Mouse (Mus musculus) layer of hippocampus, postnatal 10 days (tissue): ENCODE results near the gene Tmem200b. TPM values are rescaled to one million over a fixed set of nuclear protein-coding genes. Genes with fewer than 3 reads are reported as not detected.

Experiments
- DNase-seq, 2 experiments: peaks; one replicate each; pipeline ENCODE4 v3.0.0; 2021; ENCODE audit warnings: low spot score in 2 of 2
- long read RNA-seq: library from polyadenylated mRNA; stranded (forward); transcript quantifications from one replicate; pipeline ENCODE4 v2.0.0, GENCODE M21; 2023
- total RNA-seq, 2 experiments: library from RNA; stranded (reverse); gene quantifications; 2 replicates each; pipeline ENCODE4 v1.2.3; 2021

Tmem200b gene
- total RNA-seq: 1 to 10 TPM; 1.8 to 2.4 TPM
- long read RNA-seq, partial matches to known transcripts: 0 of 1 reads
- long read RNA-seq, other reads (novel, unspliced or antisense): 1 of 1 reads

- no peak for DNase-seq
Observed at GRCm38 (mm10) chr4:131921461-131922346, at the start of gene Tmem200b. Gene Tmem200b, plus strand, starts transcription at chr4:131921771.

GRCm38 (mm10) chr4:131872672-131873292 lies 48.8 kb upstream of the Tmem200b start:
- DNase-seq: no peak

- DNase-seq: peak; percentile 85 to 94
Observed at GRCm38 (mm10) chr4:131873293-131874168, 48.0 kb upstream of the Tmem200b start, which contains the start of gene Srsf4. Gene Srsf4, plus strand, starts transcription at chr4:131873617.

- peak; percentile 20 to 21 for DNase-seq
Observed at GRCm38 (mm10) chr4:131874169-131874536, 47.4 kb upstream of the Tmem200b start.

- DNase-seq: no peak
Observed at GRCm38 (mm10) chr4:131874567-131874966, 47.0 kb upstream of the Tmem200b start.

- DNase-seq: no peak
Observed at GRCm38 (mm10) chr4:131875242-131875641, 46.3 kb upstream of the Tmem200b start.

GRCm38 (mm10) chr4:131876836-131877235 lies 44.7 kb upstream of the Tmem200b start:
- DNase-seq: no peak

- DNase-seq: no peak
Observed at GRCm38 (mm10) chr4:131879692-131880091, 41.9 kb upstream of the Tmem200b start.

- no peak for DNase-seq
Observed at GRCm38 (mm10) chr4:131881306-131881705, 40.3 kb upstream of the Tmem200b start.

- DNase-seq: no peak
Observed at GRCm38 (mm10) chr4:131883571-131883970, 38.0 kb upstream of the Tmem200b start.

- DNase-seq: no peak
Observed at GRCm38 (mm10) chr4:131885376-131885775, 36.2 kb upstream of the Tmem200b start.

- DNase-seq: no peak
Observed at GRCm38 (mm10) chr4:131888564-131888963, 33.0 kb upstream of the Tmem200b start.

- DNase-seq: no peak
Observed at GRCm38 (mm10) chr4:131890692-131891091, 30.9 kb upstream of the Tmem200b start.

- DNase-seq: no peak
Observed at GRCm38 (mm10) chr4:131897109-131897508, 24.5 kb upstream of the Tmem200b start.

GRCm38 (mm10) chr4:131897787-131898186 lies 23.8 kb upstream of the Tmem200b start:
- no peak for DNase-seq

- no peak for DNase-seq
Observed at GRCm38 (mm10) chr4:131898503-131899179, 22.9 kb upstream of the Tmem200b start.

GRCm38 (mm10) chr4:131899180-131899554 lies 22.4 kb upstream of the Tmem200b start:
- no peak for DNase-seq

GRCm38 (mm10) chr4:131901090-131901489 lies 20.5 kb upstream of the Tmem200b start:
- DNase-seq: no peak

- DNase-seq: peak; percentile 60 to 71
Observed at GRCm38 (mm10) chr4:131904478-131904877, 17.1 kb upstream of the Tmem200b start.

- no peak for DNase-seq
Observed at GRCm38 (mm10) chr4:131906423-131906822, 15.1 kb upstream of the Tmem200b start.

- no peak for DNase-seq
Observed at GRCm38 (mm10) chr4:131907912-131908311, 13.7 kb upstream of the Tmem200b start.
